Mouse (Mus musculus) liver, embryonic 14.5 days (tissue): ENCODE measurements at regions not wholly inside any gene's neighbourhood (a gene's known extent, or its start where the extent isn't known, plus 50 kb on each side); places are given as distances from the start of the nearest gene placed in this dataset.

Experiments
- CTCF ChIP-seq: IDR thresholded peaks from 2 replicates; pipeline ENCODE4 v1.5.1; 2016; ENCODE audit warnings: antibody characterized with exemption, low read depth, control low read depth
- EP300 ChIP-seq: IDR thresholded peaks from 2 replicates; pipeline ENCODE4 v1.6.1; 2016; ENCODE audit warnings: antibody characterized with exemption, low read depth

DNA sequence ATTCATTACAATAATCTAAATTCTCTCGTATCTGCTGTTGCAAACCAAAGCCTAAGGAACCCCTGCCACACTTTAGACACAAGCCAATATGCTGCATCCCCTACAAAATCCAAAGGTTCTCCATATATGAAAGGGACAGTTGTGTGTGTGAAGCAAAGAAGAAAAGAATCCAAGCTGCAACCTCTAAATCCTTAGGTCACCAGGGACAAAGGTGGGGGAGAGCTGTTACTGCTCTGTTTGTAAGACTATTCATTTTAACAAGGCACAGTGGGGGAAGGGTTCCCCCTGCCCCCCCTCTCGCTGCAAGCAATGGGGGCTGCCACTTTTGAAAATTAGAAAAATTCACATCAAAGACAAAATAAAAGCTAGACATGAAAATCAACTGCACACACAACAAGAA is 231.4 kb downstream of the Sox4 start:
- TF ChIP-seq EP300, result no peak
- TF ChIP-seq CTCF, result no peak
